Mouse (Mus musculus): ENCODE measurements around the gene Sh2b1.

Sh2b1 gene

DNA sequence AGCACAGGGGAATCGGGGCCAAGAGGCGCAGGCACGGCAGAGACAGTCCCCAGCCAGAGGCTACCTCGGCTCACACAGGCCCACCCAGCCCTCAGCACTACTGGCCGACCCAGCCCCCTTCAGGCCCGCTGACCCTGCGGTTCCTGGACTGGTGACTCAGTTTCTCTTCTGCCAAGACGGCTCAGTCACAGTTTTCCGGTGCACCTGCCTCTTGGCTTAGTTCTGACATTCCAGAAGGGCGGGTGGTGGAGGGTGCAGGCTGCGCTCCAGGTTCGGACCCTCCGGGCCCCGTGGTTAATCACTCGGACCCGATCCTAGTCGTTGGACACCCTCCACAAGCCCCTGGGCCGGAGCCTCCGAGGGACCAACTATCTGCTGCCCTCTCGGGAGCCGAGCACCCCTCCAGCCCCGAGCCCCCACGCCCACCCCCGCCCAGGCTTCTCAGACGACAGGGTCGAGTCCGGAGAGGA, 703 bp downstream of the Sh2b1 start:
- DNase-seq (ENCODE audit: low spot score in 2 of 2) = no peak

DNA sequence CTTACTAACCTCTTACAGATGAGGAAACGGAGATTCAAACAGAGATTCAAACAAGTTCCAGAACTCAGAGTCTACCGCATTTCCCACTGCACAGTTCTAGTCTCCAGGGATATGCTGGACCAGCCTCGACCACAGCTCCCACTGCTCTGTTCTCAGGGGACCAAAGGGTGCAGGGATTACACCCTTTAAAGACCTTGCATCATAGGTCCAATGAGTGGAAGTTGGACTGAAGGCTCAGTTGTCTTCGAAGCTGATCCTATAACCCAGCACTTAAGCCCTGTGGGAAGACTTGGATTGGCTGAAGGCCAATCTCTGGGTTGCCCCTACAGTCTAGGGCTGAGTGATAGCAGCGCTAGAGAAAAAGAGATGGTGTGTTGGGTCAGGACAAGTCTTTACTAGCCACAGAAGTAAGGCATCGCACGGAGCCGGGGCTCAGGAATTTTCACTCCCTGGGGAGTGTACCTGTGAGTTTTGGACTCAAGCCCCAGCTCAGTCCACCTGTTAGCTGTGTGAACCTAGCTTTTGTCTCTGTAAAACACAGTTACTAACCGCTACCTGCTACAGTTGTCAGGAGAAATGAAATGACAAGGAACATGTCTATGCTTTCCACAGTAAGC, 1.6 kb downstream of the Sh2b1 start:
- DNase-seq (ENCODE audit: low spot score in 2 of 2) = no peak

DNA sequence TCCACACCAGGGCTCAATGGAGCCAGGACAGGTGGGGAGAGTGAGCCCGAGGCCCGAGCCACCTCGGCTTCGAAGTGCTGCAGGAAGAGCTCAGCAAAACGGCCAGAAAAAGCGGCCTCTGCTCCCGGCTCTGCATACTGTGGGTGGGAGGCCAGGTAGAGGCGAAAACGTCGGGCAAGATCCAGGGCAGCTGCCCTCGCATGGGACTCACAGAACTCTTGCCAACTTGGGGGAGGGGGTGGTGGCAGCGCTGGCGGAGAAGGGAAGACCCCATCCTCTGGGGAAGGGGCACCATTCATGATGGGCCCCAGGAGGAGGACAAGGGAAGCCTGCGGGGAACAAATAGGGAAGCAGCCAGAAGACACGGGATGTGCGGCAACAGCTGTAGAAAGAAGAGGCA, 2.5 kb downstream of the Sh2b1 start:
- DNase-seq (ENCODE audit: low spot score in 2 of 2) = no peak

DNA sequence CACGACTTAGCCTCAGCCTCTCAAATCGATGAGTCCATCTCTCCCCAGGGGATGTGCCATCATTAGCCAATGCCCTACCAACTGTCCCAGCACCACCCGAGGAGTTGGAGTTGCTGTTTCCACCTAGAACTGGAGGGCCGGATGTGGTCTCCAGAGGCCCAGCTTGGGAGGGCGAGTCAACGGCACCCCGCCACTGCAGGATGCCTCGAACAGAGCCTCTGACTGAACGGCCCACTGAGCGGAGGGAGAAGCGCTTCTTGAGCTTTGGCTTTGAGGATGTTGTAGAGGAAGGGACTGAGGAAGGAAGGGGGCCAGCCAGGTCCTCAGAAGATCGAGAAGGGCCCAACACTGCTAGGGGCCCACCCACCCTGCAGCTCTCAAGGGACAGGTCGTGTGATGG, 2.9 kb downstream of the Sh2b1 start:
- no peak for DNase-seq (ENCODE audit: low spot score in 2 of 2)

DNA sequence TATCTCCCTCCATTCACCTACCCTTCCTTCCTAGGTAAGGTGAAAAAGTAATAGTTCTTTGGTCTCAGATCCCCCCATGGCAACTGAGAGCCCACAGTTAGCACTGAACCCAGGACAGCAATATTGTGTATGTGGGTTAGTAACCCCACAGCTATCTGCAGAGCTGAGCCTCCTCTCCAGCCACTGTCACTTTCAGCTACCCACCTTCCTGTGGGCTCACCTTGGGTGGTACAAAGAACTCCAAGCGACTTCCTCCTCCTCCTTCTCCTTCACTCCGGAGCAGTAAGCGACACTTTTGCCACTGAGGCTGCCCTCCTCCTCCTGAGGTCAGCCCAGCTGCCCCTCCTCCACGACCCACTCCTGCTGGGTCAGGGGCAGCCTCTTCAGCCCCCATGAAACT, 3.4 kb downstream of the Sh2b1 start:
- DNase-seq (ENCODE audit: low spot score in 2 of 2) = no peak

DNA sequence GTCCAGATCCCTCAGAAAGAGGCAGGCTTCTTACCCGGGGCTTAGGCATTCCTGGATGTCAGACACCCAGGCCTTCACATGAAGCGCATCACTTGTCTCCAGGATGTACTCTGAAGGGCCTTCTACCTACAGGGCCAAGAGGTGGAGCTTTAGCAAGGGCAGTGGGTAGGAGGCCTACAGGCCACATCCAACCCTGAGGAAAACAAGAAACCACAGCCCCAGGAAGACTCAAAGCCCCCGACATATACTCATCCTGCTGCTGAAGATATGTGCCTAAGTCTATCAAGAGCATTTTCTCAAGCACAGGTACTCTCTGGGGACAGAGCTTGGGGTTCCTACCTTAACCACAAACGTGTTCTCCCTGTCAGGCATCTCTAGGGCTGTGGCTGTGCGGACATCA, 3.9 kb downstream of the Sh2b1 start:
- DNase-seq (ENCODE audit: low spot score in 2 of 2) = no peak

DNA sequence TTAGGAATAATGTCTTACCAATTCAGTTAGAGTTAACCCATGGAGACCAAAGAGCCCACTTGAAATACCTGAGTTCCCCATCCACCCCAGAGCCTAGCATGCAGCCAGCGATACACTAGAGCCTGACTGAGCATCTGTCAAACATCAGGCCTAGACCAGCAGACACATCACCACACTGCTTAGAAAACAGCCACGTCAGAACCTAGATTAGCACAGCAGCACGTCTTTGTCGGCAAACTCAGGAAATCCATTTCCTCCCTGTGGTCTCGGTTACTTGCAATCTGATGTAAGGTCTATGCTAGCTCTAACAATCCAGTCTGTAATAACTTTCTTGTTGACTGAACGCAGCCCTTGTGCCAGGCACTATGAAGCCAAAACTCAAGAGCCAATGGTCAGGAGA, 5.1 kb downstream of the Sh2b1 start:
- no peak for DNase-seq (ENCODE audit: low spot score in 2 of 2)

DNA sequence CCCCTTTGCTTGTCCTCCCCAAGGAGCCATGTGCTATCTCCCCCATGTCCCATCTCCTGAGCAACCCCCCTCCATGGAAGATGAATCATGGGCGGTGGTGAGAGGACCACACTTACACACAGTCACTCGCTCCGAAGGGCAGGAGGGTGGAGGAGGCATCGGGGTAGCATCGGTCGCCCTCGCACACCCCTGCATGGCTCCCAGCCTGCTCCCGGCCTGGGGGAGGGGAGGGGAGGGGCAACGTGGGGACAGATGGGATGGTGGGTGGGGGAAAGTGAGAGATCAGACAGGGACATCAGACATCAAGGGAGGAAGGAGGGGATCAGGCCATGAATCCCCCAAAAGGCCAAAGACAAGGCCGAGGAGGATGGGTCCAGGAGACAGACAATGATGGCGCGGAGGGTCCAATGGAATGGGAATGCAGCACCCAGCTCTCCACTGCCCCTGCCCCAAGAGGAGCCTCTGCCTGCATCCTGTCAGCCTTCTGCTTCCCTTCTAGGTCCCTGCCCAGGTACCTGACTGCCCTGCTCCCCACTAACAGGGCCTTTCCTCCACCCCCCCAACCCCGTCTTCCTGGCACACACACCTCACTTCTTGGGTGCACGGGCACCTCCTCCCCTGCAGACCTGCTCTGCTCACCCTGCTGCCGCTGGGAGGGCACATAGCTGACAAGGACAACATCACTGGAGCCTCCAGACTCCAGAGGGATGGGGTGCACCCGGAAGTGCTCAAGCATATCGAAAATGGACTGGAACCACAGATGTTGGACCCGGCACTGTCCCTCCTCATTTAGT, 7.2 kb downstream of the Sh2b1 start:
- DNase-seq (ENCODE audit: low spot score in 2 of 2) = no peak

DNA sequence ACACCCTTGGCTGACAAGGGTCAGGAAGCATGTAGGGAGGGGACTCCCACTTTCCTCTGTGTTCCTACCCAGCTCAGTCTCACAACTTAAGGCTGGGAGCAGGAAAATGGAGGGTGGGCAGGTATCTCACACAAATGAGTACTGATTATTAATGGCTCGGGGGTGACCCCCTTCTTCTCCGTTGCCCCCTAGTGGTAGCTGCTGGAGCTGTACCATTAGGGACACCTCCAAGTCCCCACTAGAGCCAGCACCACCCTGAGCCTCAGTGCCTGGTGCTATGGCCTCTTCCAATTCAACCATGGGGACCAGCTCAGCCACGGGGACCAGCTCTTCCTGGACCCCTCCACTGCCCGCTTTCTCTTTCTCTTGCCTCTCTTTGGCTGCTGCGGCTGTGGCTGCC, 8.0 kb downstream of the Sh2b1 start:
- DNase-seq (ENCODE audit: low spot score in 2 of 2) = no peak

DNA sequence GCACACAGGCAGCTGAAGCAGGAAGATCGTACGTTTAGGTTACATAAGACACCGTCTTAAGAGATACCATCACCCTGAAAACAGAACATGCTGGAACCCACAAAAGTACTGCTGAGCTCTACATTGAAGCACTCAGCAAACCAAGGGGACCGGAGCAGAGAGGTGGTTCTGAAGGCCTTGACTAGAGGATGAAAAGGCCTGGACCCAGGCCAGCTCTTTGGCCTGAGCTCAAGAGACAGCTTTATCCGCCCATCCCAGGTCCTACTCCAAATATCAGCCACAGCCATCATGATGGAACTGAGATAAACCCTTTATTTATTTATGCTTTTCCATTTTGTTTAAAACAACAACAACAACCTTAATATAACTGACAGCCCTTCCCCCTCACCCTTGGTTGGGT, 8.5 kb downstream of the Sh2b1 start:
- no peak for DNase-seq (ENCODE audit: low spot score in 2 of 2)

DNA sequence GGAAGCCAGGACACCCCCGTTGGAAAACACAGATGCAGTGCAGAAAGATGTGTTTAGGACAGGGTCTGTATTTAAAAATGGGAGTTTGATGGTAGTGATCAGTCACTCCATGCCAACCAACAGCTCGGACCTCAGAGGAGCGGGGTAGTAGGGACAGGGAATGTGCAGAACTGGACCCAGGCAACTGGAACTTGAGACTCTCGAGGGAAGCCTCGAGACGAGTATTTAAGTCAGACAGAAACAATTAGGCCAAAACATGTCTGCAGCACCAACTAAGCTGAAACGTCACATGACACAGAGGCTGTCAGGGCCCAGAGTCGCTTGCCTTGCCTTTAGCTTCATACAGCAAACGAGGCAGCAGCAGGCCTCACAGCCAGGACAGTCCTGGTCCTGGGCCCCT, 9.1 kb downstream of the Sh2b1 start:
- DNase-seq (ENCODE audit: low spot score in 2 of 2) = no peak

DNA sequence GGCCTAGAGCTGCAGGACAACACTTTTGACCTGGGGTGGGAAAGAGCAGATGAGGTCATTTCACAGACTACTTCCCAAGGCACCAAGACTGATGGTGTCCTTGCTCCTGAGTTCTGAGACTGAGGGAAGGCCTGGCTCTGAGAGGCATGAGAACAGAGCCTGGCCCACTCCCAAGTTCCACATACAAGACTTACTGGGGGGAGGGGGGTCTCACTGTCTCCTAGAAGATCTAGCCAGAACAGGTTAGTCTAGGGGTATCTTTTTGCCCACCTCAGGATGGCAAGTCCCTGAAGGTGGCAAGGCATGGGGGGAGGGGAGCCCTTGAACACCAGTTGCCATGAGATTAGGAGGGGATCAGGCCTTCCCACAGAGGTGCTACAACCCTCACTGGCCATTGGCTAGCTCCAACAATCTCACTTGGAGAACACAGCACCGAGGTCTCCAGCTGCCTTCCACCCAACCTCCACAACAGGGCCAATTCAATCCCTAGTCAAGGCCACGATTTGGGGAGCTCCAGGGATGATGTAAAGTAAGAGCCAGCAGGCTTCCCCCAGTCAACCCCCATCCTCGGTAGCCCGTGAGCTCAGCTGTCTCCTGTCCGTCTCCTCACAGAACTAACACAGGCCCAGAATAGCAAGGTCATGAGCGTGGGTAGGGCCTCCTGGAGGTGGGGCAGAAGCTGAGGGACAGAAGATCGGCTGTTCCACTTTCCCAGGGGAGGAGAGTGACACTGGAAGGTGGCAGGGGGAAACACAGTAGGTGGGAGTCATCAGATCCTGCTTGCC, 9.8 kb downstream of the Sh2b1 start:
- no peak for DNase-seq (ENCODE audit: low spot score in 2 of 2)

DNA sequence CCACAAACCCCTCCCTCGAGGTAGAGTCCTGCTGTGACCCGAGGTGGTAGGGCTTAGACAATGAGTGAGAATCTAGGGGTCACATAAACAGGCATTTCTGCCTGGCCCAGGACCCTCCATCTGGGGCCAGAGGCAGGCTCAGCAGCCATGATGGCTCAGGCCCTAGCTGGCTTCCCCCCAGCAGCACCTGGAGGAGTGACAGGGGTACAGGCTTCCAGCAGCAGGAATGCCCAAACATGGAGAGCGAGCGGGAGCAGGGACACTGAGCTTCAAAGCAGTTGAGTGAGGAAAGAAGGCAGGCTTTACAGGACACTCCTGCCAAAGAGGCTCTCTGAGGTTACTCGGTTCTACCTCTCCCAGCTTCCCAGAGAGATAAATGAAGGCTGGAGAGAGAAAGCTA, 10.4 kb downstream of the Sh2b1 start:
- no peak for DNase-seq (ENCODE audit: low spot score in 2 of 2)

DNA sequence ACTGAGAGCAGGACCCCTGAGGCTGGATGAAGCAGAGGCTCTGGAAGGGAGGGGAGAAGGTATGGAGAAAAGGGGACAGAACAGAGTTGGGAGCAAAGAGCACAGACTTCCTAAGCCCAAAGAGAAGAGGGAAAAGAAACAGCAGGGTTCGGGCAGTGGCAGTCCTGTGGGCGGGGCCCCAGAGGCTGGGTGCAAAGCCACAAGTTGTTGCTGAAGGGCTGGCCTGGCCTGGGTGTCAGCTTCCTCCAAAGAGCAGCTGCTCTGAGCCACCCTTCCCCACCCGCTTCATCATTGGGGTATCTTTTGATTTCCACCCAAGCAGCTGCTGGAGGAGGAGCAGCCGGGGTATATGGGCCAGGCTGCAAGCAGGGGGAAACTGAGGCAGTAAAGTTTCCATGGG, 11.1 kb downstream of the Sh2b1 start:
- no peak for DNase-seq (ENCODE audit: low spot score in 2 of 2)

DNA sequence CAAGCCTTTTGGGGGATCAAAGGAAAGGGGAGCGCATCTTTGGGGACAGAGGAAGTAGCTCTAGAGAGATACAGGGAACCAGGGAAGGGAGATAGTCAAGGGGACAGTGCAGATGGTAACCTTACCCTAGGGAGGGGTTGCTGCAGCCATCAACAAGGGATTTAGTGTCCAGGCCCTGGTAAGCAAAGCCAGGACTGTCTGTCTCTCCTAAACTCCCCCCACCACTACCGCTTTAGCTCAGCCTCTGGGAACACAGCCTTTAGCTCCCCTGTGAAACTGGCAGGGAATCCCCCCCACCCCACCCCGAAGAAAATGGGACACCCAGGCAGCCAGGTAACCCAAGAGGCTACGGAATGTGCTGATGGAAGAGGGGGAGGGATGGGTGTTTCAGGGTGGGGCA, 11.7 kb downstream of the Sh2b1 start:
- DNase-seq (ENCODE audit: low spot score in 2 of 2) = no peak

DNA sequence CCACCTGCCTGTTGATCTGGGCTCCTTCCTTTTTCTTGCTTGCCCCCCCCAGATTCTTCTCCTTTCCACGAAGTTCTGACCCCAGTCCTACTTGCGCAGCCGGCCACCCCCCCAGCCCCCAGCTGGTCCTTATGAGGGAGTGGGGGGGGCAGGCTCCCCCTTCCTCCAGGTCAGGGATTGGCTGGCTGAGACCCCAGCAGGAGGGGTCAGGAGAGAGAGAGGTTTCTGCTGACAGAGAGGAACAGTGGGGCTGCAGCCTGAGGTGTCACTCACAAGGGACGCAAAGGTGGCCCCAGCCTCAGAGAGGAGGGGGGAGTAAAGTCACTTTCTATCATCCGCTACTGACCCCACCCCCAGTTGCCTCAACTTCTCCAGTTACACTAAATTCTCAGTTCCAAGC, 12.2 kb downstream of the Sh2b1 start, which contains the start of gene Atp2a1:
Gene Atp2a1, minus strand, starts transcription at position 105 of the 400 bp plus-strand sequence.
- no peak for DNase-seq (ENCODE audit: low spot score in 2 of 2)

DNA sequence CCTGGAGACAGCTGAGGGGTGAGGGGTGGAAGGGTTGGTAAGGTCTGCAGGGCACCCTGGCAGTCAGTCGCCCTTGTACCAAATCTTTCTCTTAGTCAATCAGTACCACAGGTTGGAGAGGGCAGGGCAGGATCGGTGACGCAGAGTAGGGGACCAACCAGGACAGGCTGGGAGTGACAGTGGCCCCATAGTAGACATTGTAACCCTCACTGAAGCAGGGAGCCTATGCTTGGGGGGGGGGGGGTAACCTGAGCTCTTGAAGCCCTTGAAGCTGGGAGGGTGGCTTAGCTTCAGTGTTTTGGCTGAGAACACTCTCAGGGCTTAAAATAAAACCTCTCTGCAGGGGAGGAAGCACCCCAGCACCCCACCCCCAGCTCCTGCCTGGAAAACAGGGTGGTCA, 13.6 kb downstream of the Sh2b1 start:
- no peak for DNase-seq (ENCODE audit: low spot score in 2 of 2)

DNA sequence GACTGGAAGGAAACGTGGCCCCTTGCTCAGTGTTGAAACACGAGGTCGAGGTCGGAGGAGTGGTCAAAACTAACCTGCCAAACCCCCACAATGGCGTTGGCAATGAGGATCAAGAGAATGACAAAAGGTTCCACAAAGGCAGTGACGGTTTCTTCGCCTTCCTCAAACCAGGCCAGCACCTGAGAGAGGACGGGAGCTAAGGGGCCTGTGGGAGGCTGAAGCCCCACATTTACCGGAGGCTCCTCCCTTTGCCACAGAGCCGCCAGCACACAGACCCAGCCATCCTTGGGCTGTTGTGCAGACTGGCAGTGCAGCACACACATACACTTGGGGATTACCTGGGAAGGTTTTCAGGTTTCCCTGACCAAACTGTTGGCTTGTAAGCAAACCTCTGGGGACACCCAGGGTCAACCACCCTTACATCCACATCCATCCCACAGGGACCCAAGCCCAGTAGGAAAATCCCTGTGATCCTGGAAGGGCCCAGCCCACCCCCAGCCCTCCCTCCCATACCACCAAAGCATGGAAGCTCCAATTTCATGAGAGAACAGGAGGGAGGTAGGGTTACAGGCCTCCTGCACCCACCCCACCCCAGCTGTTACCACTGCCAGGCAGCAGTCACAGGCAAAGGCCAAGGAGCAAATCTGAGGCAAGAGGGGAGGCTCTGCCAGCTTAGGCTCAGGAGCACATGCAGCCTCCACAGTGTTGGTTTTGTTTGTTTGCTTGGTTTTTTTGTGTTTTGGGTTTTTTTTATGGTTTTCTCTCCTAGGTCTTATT, 14.4 kb downstream of the Sh2b1 start:
- DNase-seq (ENCODE audit: low spot score in 2 of 2) = no peak

DNA sequence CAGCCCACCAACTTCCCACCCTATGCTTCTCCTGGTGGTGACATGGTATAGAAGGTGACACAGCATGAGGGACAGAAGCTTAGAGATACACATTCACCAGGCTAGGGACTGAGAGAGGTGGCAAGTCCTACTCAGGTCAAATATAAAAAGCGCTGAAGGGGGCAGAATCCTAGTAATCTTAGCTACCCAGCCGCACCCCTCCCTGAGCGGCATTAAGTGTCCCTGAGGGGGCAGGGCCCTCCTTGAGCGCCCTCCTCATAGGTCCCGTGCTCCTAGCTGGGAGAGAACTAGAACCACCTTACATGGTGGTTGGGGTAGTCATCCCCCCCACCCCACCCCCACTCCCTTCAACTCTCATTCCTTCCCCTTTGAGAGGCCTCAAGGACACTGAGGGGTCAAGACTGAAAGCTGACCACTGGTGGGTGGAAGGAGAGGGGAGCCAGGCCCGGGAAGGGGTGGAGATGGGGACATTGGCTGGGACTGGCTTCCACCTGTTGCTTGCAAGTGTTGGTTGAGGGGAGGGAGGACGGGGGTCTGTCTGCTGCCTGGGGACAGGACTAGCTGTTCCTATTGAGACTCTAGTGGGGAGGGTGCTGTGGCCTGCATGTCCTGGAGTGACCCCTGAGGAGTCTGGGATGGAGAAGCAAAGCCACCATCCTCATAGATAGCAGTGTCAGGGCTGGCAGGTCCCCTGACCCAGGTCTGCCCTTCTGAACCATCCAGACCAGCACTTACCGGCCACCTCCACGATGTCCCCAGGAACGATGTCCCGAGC, 16.2 kb downstream of the Sh2b1 start:
- no peak for DNase-seq (ENCODE audit: low spot score in 2 of 2)

DNA sequence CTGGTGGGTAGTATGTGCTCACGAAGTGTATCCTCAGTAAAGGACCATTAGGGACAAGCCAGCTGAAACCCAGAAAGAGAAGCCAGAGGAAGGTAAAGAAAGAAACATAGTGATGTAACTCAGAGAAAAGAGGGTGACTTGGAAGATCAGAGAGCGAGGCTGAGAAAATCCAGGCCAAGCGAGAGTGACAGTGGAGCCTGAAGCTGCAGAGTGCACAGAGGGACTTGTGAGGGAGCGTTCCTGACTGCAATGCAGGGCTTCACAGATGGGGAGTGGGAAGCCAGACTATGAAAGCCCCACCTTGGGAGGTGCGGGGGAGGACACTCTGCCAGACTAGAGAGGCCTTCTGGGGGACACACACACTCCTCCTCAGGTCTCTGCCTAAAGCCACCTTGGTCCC, 17.0 kb downstream of the Sh2b1 start:
- DNase-seq (ENCODE audit: low spot score in 2 of 2) = no peak
